Mouse (Mus musculus) limb, embryonic 11.5 days (tissue): ENCODE measurements at regions not wholly inside any gene's neighbourhood (a gene's known extent, or its start where the extent isn't known, plus 50 kb on each side); places are given as distances from the start of the nearest gene placed in this dataset.

Experiments used
- microRNA counts: library from miRNA; unstranded; fragments of <30 nt; microRNA quantifications from one replicate; lab custom pipeline; 2016
- microRNA-seq: library from miRNA; unstranded; fragments of <30 nt; microRNA quantifications from one replicate; pipeline ENCODE4, GENCODE M21; 2016

MicroRNA genes in the stretch of these regions (microRNA counts, 519-probe panel; counts per million panel counts)
- microRNA mmu-miR-100 (lab: Ali Mortazavi, UCI) (5,154 counts per million, percentile 84 among the panel's probes with 10 or more counts), microRNA mmu-miR-125b-3p (lab: Ali Mortazavi, UCI) (3,464 counts per million, percentile 45 among the panel's probes with 10 or more counts)

Small RNA genes in the stretch of these regions (microRNA-seq; reads per million reads assigned to microRNA genes)
- gene Mir100: 8,760 reads per million, percentile 94 among the genes with 10 or more reads in this experiment
- gene Mir125b-1: 2,218 reads per million, percentile 83 among the genes with 10 or more reads in this experiment
- gene Mirlet7a-2: 43.6 reads per million, percentile 38 among the genes with 10 or more reads in this experiment
